Mouse (Mus musculus) left cerebral cortex, adult 2 months (tissue): ENCODE measurements around the gene Pink1. TPM values are rescaled to one million over a fixed set of nuclear protein-coding genes. Genes with fewer than 3 reads are reported as not detected.

Experiments
- DNase-seq, 2 experiments: peaks; one replicate each; pipeline ENCODE4 v3.0.0; 2021 to 2022; ENCODE audit warnings: low spot score in 2 of 2, mixed read lengths in 1 of 2; ENCODE audit errors: extremely low spot score in 1 of 2
- H3K27ac ChIP-seq: fragments of 200-600 bp; 2 replicates; pipeline ENCODE4 v1.8.1; 2022
- H3K4me3 ChIP-seq: fragments of 200-600 bp; 2 replicates; pipeline ENCODE4 v1.8.1; 2022
- CTCF ChIP-seq: fragments of 200-600 bp; IDR thresholded peaks from 2 replicates; pipeline ENCODE4 v1.8.1; 2022; ENCODE audit warnings: antibody characterized with exemption, mild to moderate bottlenecking, moderate library complexity
- intact Hi-C: fragments of 180-260 bp; cut with DNase I; formaldehyde crosslinking; loops from one replicate; pipeline ENCODE4 v1.15.1; 2025
- total RNA-seq, 2 experiments: library from RNA; stranded (reverse); gene quantifications; 2 replicates each; pipeline ENCODE4 v1.2.3; 2021

Gene Pink1
- total RNA-seq, 2 experiments from 2014 or later, result 302 to 313 TPM

DNA sequence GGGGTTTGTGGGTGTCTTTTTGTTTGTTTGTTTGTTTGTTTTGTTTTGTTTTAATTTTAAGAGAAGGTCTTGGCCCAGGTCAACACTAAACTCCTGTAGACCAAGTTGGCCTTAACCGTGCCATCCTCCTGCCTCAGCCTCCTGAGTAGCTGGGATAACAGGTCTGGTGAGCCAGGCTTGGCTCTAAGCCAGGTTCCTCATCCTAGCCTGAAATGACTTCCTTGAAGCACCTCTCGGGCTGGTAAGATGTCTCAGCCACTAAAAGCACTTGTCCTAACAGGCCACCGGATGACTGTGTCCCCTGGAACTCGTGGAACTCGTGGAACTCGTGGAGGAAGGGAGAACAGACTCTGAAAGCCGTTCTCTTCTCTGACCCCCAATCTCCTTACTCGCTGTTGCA, 30.0 kb upstream of the Pink1 start:
- no peak overlapping the region for H3K27ac ChIP-seq
- intact Hi-C loops, result no loop called here
- no peak for DNase-seq
- TF ChIP-seq CTCF, result no peak
- no peak overlapping the region for H3K4me3 ChIP-seq

GRCm38 (mm10) chr4:138355496-138355895, 29.4 kb upstream of the Pink1 start:
- H3K27ac ChIP-seq, result no peak overlapping the region
- no peak for TF ChIP-seq CTCF
- DNase-seq, result no peak
- intact Hi-C loops, result no loop called here
- H3K4me3 ChIP-seq, result no peak overlapping the region

GRCm38 (mm10) chr4:138353438-138354171, 27.5 kb upstream of the Pink1 start:
- Histone ChIP-seq H3K4me3 (no peak overlapping the region), H3K27ac (no peak overlapping the region)
- no peak; the same call in 1 of the 2 replicates for TF ChIP-seq CTCF
- DNase-seq, result no peak
- intact Hi-C loops, result no loop called here

- intact Hi-C loops, result no loop called here
- H3K27ac ChIP-seq, result no peak overlapping the region
- DNase-seq, result no peak
- H3K4me3 ChIP-seq, result no peak overlapping the region
- no peak for TF ChIP-seq CTCF
Measured at GRCm38 (mm10) chr4:138352692-138353091, 26.6 kb upstream of the Pink1 start.

- Histone ChIP-seq H3K27ac (no peak overlapping the region), H3K4me3 (no peak overlapping the region)
- no peak for TF ChIP-seq CTCF
- intact Hi-C loops, result no loop called here
- DNase-seq, result no peak
Measured at GRCm38 (mm10) chr4:138351821-138352220, 25.7 kb upstream of the Pink1 start.

DNA sequence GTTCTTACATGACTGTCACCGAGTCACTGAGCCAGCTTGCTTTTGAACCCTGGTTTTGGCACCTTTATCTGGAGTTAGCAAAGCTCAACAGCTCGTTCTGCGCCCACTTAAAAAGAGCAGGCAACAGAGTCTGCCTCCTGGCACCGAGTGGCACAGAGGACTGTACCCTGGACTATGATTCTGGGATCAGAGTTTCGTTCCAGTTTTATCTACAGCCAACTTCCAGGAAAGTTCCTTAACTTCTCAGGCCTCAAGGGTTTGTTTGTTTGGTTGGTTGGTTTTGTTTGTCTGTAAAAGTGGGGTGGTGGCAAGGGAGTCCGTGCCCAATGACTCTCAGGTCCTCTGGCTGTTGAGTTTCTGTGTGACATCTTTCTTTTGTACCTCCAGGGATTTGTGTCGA, 22.6 kb upstream of the Pink1 start:
- no peak for TF ChIP-seq CTCF
- Histone ChIP-seq H3K4me3 (no peak overlapping the region), H3K27ac (no peak overlapping the region)
- DNase-seq, result no peak
- intact Hi-C loops, result no loop called here

- intact Hi-C loops, result no loop called here
Measured at GRCm38 (mm10) chr4:138347280-138347679, 21.2 kb upstream of the Pink1 start.

GRCm38 (mm10) chr4:138344891-138345545, 18.9 kb upstream of the Pink1 start:
- TF ChIP-seq CTCF, result no peak
- DNase-seq, result no peak
- intact Hi-C loops, result no loop called here
- Histone ChIP-seq H3K27ac (no peak overlapping the region), H3K4me3 (no peak overlapping the region)

More at GRCm38 (mm10) chr4:138347280-138347679, 21.2 kb upstream of the Pink1 start:
- Histone ChIP-seq H3K27ac (no peak overlapping the region), H3K4me3 (no peak overlapping the region)
- TF ChIP-seq CTCF, result no peak
- no peak for DNase-seq

- Histone ChIP-seq H3K4me3 (no peak overlapping the region), H3K27ac (no peak overlapping the region)
- intact Hi-C loops, result no loop called here
- no peak for TF ChIP-seq CTCF
- no peak for DNase-seq
Measured at GRCm38 (mm10) chr4:138343341-138343837, 17.3 kb upstream of the Pink1 start.

DNA sequence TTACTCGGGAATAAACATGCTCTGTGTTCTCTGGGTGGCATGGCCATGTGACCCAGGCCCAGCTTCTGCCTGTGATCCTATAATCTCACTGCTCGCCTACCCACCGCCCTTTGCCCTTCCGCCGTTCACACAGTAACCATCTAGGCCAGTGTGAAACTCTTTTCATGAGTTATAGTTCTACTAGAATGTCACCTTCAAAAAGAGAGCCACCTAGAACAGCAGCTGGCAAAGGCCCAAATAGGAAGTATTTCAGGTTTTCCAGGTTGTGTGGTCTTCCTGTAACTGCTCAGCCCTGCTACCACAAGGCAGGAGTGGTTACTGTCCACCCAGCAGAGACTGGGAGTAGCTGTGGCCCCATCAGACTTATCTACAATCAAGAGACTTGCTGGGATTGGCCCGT, 16.7 kb upstream of the Pink1 start:
- H3K27ac ChIP-seq, result no peak overlapping the region
- intact Hi-C loops, result no loop called here
- no peak for DNase-seq
- no peak overlapping the region for H3K4me3 ChIP-seq
- TF ChIP-seq CTCF, result no peak

GRCm38 (mm10) chr4:138342048-138342447, 15.9 kb upstream of the Pink1 start:
- H3K27ac ChIP-seq, result no peak overlapping the region
- H3K4me3 ChIP-seq, result no peak overlapping the region
- intact Hi-C loops, result no loop called here
- TF ChIP-seq CTCF, result no peak
- no peak for DNase-seq

GRCm38 (mm10) chr4:138341393-138341792, 15.3 kb upstream of the Pink1 start:
- H3K27ac ChIP-seq, result no peak overlapping the region
- TF ChIP-seq CTCF, result no peak
- DNase-seq, result no peak
- intact Hi-C loops, result no loop called here
- no peak overlapping the region for H3K4me3 ChIP-seq
